Mouse (Mus musculus) left cerebral cortex, postnatal 14 days (tissue): ENCODE measurements at regions not wholly inside any gene's neighbourhood (a gene's known extent, or its start where the extent isn't known, plus 50 kb on each side); places are given as distances from the start of the nearest gene placed in this dataset.

Source experiments
- DNase-seq, 2 experiments: peaks; one replicate each; pipeline ENCODE4 v3.0.0; 2021 to 2022; ENCODE audit warnings: low spot score in 2 of 2, mixed read lengths in 1 of 2
- intact Hi-C: fragments of 180-260 bp; cut with DNase I; formaldehyde crosslinking; loops from one replicate; pipeline ENCODE4 v1.15.1; 2025

GRCm38 (mm10) chr4:73051511-73051910, 199.1 kb upstream of the Aldoart1 start:
- no peak for DNase-seq
- intact Hi-C loops: no loop called here

GRCm38 (mm10) chr4:73047804-73048203, 195.4 kb upstream of the Aldoart1 start:
- DNase-seq: peak in 1 of 2 experiments; percentile 2
- intact Hi-C loops: loop anchor here (10.0 kb wide), 1 partner anchor 933 kb away; no protein-coding TSS in a partner anchor

- DNase-seq: no peak
- intact Hi-C loops: loop anchor here (5.0 to 10.0 kb wide), 2 partner anchors 842 to 930 kb away; partner anchors contain the start of gene Tle1
These were observed 191.9 kb upstream of the Aldoart1 start for GRCm38 (mm10) chr4:73044356-73044755.

DNA sequence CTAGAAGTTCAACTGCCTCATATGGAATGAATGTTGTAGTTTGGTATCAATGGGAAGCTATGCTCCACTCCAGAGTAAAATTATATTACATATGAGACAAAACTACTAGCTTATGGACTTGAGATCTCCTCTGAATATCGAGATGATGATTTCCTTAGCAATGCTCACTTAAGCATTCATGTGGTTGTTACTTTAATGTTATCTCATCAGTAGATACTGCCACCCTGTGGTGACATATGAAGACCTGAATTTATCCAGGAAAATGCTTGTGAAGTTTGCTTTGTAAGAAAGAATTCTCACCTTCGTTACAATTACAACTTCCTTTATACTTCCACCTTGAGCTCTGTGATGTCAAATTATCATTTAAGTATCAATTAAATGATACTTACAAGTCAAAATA, 190.2 kb upstream of the Aldoart1 start:
- intact Hi-C loops: loop anchor here (5.0 to 10.0 kb wide), 2 partner anchors 840 to 928 kb away; partner anchors contain the start of gene Tle1
- DNase-seq: peak; percentile 45 to 54

- no peak for DNase-seq
- intact Hi-C loops: loop anchor here (5.0 to 10.0 kb wide), 2 partner anchors 839 to 927 kb away; partner anchors contain the start of gene Tle1
These were observed 189.1 kb upstream of the Aldoart1 start for GRCm38 (mm10) chr4:73041486-73041885.

DNA sequence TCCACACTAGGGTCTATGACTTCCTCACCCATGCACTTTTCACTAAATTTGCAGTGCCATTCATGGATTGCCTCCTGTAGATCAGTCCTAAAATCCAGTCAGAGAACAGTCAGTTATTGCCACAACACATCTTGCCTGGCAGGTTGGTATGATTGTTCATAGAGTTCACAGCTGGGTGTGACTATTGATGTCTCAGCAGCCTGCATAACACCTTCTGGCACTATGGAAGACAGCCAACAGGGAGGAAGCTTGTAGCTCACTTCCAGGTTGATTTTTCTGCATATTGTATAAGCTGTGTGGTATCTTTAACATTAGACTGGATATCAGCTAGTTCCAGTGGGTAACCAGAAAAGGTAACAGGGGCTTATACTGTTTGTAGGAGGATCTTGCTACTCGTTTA, 145.3 kb upstream of the Aldoart1 start:
- intact Hi-C loops: no loop called here
- DNase-seq: no peak

- DNase-seq: peak; percentile 11 to 47
- intact Hi-C loops: no loop called here
These were observed 143.7 kb upstream of the Aldoart1 start for GRCm38 (mm10) chr4:72996102-72996501.

DNA sequence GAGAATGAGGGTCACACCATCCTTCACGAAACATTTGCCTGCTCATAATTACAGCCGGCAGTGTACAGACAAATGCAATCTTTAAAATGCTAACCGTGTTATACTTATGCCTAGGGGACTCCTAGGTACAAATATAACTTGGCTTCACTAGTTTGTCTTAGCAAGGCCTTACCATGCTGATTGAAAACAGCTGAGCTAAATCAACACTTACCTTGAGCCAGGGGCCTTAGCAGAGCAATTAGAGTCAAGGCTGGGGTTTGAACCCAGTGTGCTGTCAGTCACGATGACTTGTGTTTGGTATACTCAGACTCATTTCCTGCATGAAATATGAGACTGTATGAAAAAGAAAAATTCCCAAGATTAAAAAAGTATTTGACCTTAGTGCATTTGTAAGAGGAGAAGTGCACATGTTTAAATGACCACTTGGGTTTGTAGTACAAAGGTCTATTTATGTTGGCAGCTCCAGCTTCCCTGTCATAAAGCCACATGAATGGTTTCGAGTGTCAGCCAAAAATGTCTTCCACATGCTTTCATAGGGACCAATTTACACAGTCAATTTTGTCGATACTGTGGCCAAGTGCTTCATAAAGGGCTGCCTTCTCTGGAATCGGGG, 94.0 kb upstream of the Aldoart1 start:
- no peak for DNase-seq

DNA sequence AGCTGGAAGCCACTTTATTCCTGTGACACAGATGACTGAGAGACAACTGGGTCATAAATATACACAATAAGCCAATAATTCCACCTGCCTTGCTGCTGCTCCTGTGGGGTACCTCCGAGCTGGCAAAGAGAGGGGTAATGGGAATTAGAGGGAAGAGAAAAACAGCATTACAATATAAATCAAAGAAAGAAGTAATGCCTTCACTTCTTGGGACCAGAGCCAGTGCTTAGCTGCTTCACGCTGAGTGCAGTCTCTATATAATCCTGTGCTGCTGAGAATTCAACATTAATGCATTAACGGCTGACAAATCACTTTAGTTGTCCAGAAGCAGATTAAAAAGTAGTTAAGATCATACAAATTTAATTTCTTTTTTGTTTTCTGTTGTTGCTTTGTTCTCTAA, 71.0 kb upstream of the Aldoart1 start:
- DNase-seq: no peak
- intact Hi-C loops: no loop called here

More for the DNA sequence above, 94.0 kb upstream of the Aldoart1 start:
- intact Hi-C loops: no loop called here

DNA sequence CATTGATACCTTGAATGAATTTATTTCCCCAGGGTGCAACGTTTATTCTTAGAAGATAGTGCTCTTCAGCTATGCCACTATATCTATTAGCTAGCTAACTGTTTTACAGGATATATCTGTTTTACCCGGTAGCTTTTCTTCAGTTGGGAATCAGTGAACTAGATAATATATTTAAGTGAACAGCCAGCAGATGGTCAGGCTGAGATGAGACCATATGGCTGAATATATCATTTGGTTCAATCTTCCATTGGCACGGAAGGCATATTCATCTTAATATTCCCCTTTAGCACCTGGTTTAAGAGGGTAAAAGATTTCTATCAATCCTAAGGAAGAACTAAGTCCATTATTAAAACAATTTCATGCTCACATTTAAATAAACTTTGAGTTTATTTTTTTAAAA, 62.6 kb upstream of the Aldoart1 start:
- intact Hi-C loops: no loop called here
- DNase-seq: no peak
